Mouse (Mus musculus) neural tube, postnatal 0 days (tissue): ENCODE results near the gene Tmco5b. TPM values are rescaled to one million over a fixed set of nuclear protein-coding genes. Genes with fewer than 3 reads are reported as not detected.

Source experiments
- polyA plus RNA-seq: library from polyadenylated mRNA; unstranded; fragments of >200 nt; fragmentation: Nextera tagmentation; extraction: Ambion mirVana; gene quantifications from 2 replicates; pipeline ENCODE4 v1.2.1, GENCODE M21; 2015

The Tmco5b gene
- 0.17 TPM in 1 of 2 replicates, not detected in the other for polyA plus RNA-seq

GRCm38 (mm10) chr2:113285432-113285831 lies at the start of gene Tmco5b:
Gene Tmco5b, plus strand, starts transcription at chr2:113285732.

Other genes starting within 250 kb of the Tmco5b start
- 4.8 and 6.9 TPM in 2 replicates for gene Ryr3, start 68.6 kb upstream of the Tmco5b start, polyA plus RNA-seq
- gene Fmn1, start 42.0 kb downstream of the Tmco5b start, polyA plus RNA-seq: 0.79 and 1.0 TPM in 2 replicates